Mouse (Mus musculus) midbrain, embryonic 13.5 days (tissue): ENCODE measurements around the gene Ece2. TPM values are rescaled to one million over a fixed set of nuclear protein-coding genes. Genes with fewer than 3 reads are reported as not detected.

Source experiments
- ATAC-seq: fragments of 200-750 bp; cut with Nextera tagmentation; 2 replicates; pipeline ENCODE4 v1.8.0; 2017; ENCODE audit warnings: mild to moderate bottlenecking, moderate TSS enrichment, moderate library complexity
- H3K27ac ChIP-seq: fragments of 300-500 bp; sonication (generic); 2 replicates; pipeline ENCODE4 v1.5.1; 2015; ENCODE audit warnings: inconsistent platforms, mild to moderate bottlenecking, moderate library complexity
- H3K27me3 ChIP-seq: fragments of 300-500 bp; sonication (generic); 2 replicates; pipeline ENCODE4 v1.6.1; 2015; ENCODE audit warnings: mild to moderate bottlenecking, inconsistent platforms
- H3K36me3 ChIP-seq: fragments of 300-500 bp; sonication (generic); 2 replicates; pipeline ENCODE4 v1.6.1; 2015; ENCODE audit warnings: mild to moderate bottlenecking, inconsistent platforms
- H3K4me1 ChIP-seq: fragments of 300-500 bp; sonication (generic); replicated peaks from 2 replicates; pipeline ENCODE4 v1.6.1; 2015; ENCODE audit warnings: inconsistent platforms
- H3K4me2 ChIP-seq: fragments of 300-500 bp; sonication (generic); replicated peaks from 2 replicates; pipeline ENCODE4 v1.6.1; 2015; ENCODE audit warnings: moderate library complexity, mild to moderate bottlenecking, inconsistent platforms
- H3K4me3 ChIP-seq: fragments of 300-500 bp; sonication (generic); replicated peaks from 2 replicates; pipeline ENCODE4 v1.5.1; 2015; ENCODE audit warnings: mild to moderate bottlenecking, inconsistent platforms
- H3K9ac ChIP-seq: fragments of 300-500 bp; sonication (generic); replicated peaks from 2 replicates; pipeline ENCODE4 v1.6.1; 2015; ENCODE audit warnings: mild to moderate bottlenecking, inconsistent platforms
- H3K9me3 ChIP-seq: fragments of 300-500 bp; sonication (generic); 2 replicates; pipeline ENCODE4 v1.6.1; 2016; ENCODE audit warnings: mild to moderate bottlenecking, inconsistent platforms
- WGBS: fragments of 180-500 bp; shearing (Covaris S2); methylation state at CpG from one replicate; pipeline ENCODE4 v1.1.7; 2015; 5-methylcytosine and 5-hydroxymethylcytosine counted together
- polyA plus RNA-seq: library from polyadenylated mRNA; unstranded; fragments of >200 nt; fragmentation: Nextera tagmentation; extraction: Ambion mirVana; gene quantifications from 2 replicates; pipeline ENCODE4 v1.2.1, GENCODE M21; 2015

Gene Ece2
- polyA plus RNA-seq, 1 experiment from 2014 or later = 12.1 TPM

GRCm38 (mm10) chr16:20672965-20673705 is 43.5 kb downstream of the Ece2 start:
- Histone ChIP-seq H3K9ac (peak overlapping the region; percentile 98), H3K4me3 (peak overlapping the region; percentile 98), H3K27me3 (no peaks in the 10 kb centered on the region), H3K4me1 (peaks cover 24% of the 10 kb centered on the region), H3K9me3 (no peaks in the 10 kb centered on the region), H3K36me3 (peaks cover 38% of the 10 kb centered on the region), H3K4me2 (peak overlapping the region; percentile 98), H3K27ac (peak overlapping the region; percentile 91)
- ATAC-seq = peak; percentile 35
- WGBS = 0% methylated on average over 33 of the region's 78 CpGs

GRCm38 (mm10) chr16:20673706-20674303 is 44.2 kb downstream of the Ece2 start:
- peak overlapping the region; percentile 98 for H3K9ac ChIP-seq
- peak overlapping the region; percentile 98 for H3K4me2 ChIP-seq
- peak overlapping the region; percentile 98 for H3K4me3 ChIP-seq
- H3K4me1 ChIP-seq = peaks cover 24% of the 10 kb centered on the region
- no peaks in the 10 kb centered on the region for H3K9me3 ChIP-seq
- peaks cover 45% of the 10 kb centered on the region for H3K36me3 ChIP-seq
- 15% methylated on average over 14 of the region's 14 CpGs for WGBS
- peak overlapping the region; percentile 91; the same call in 1 of the 2 replicates for H3K27ac ChIP-seq
- no peak for ATAC-seq
- H3K27me3 ChIP-seq = no peaks in the 10 kb centered on the region

GRCm38 (mm10) chr16:20675213-20675612 is 45.6 kb downstream of the Ece2 start:
- Histone ChIP-seq H3K4me1 (peaks cover 24% of the 10 kb centered on the region), H3K9ac (0 out of 2 replicates have a peak overlapping the region, but pooled peaks have one; percentile 98), H3K36me3 (peaks cover 58% of the 10 kb centered on the region), H3K4me3 (0 out of 2 replicates have a peak overlapping the region, but pooled peaks have one; percentile 7), H3K27me3 (no peaks in the 10 kb centered on the region), H3K9me3 (no peaks in the 10 kb centered on the region), H3K27ac (no peak overlapping the region), H3K4me2 (0 out of 2 replicates have a peak overlapping the region, but pooled peaks have one; percentile 98)
- no peak for ATAC-seq
- 96% methylated on average over 6 of the region's 6 CpGs for WGBS

GRCm38 (mm10) chr16:20676702-20677101 is 47.1 kb downstream of the Ece2 start:
- Histone ChIP-seq H3K4me1 (peaks cover 24% of the 10 kb centered on the region), H3K9ac (no peak overlapping the region), H3K27me3 (no peaks in the 10 kb centered on the region), H3K9me3 (no peaks in the 10 kb centered on the region), H3K36me3 (peaks cover 73% of the 10 kb centered on the region), H3K27ac (no peak overlapping the region), H3K4me3 (no peak overlapping the region), H3K4me2 (no peak overlapping the region)
- 89% methylated on average over 4 of the region's 4 CpGs for WGBS
- ATAC-seq = no peak

- peaks cover 80% of the 10 kb centered on the region for H3K36me3 ChIP-seq
- no peaks in the 10 kb centered on the region for H3K9me3 ChIP-seq
- no peak for ATAC-seq
- no peak overlapping the region for H3K4me3 ChIP-seq
- no peak overlapping the region for H3K9ac ChIP-seq
- no peak overlapping the region for H3K27ac ChIP-seq
- WGBS = 91% methylated on average over 5 of the region's 5 CpGs
- no peak overlapping the region for H3K4me2 ChIP-seq
- H3K4me1 ChIP-seq = peaks cover 20% of the 10 kb centered on the region
- no peaks in the 10 kb centered on the region for H3K27me3 ChIP-seq
Observed at GRCm38 (mm10) chr16:20677380-20677779, 47.8 kb downstream of the Ece2 start.

GRCm38 (mm10) chr16:20677974-20678675 is 48.5 kb downstream of the Ece2 start:
- Histone ChIP-seq H3K36me3 (peaks cover 88% of the 10 kb centered on the region), H3K27ac (no peak overlapping the region), H3K9ac (no peak overlapping the region), H3K4me1 (peaks cover 20% of the 10 kb centered on the region), H3K27me3 (no peaks in the 10 kb centered on the region), H3K4me2 (no peak overlapping the region), H3K4me3 (no peak overlapping the region), H3K9me3 (no peaks in the 10 kb centered on the region)
- no peak for ATAC-seq
- 86% methylated on average over 10 of the region's 10 CpGs for WGBS

- no peak overlapping the region for H3K4me3 ChIP-seq
- peaks cover 35% of the 10 kb centered on the region for H3K4me1 ChIP-seq
- no peak overlapping the region for H3K27ac ChIP-seq
- WGBS = 93% methylated on average over 3 of the region's 3 CpGs
- no peaks in the 10 kb centered on the region for H3K27me3 ChIP-seq
- H3K9me3 ChIP-seq = no peaks in the 10 kb centered on the region
- H3K36me3 ChIP-seq = peaks cover 66% of the 10 kb centered on the region
- H3K9ac ChIP-seq = no peak overlapping the region
- no peak overlapping the region for H3K4me2 ChIP-seq
- no peak for ATAC-seq
Observed at GRCm38 (mm10) chr16:20690774-20691173, 61.1 kb downstream of the Ece2 start.

GRCm38 (mm10) chr16:20691617-20692016 is 62.0 kb downstream of the Ece2 start:
- H3K27ac ChIP-seq = no peak overlapping the region
- WGBS = 96% methylated on average over 1 of the region's 1 CpGs
- peaks cover 43% of the 10 kb centered on the region for H3K4me1 ChIP-seq
- no peaks in the 10 kb centered on the region for H3K27me3 ChIP-seq
- no peak overlapping the region for H3K4me2 ChIP-seq
- no peak overlapping the region for H3K9ac ChIP-seq
- H3K4me3 ChIP-seq = no peak overlapping the region
- peaks cover 57% of the 10 kb centered on the region for H3K36me3 ChIP-seq
- ATAC-seq = no peak
- no peaks in the 10 kb centered on the region for H3K9me3 ChIP-seq

GRCm38 (mm10) chr16:20692241-20692965 is 62.8 kb downstream of the Ece2 start:
- H3K27me3 ChIP-seq = no peaks in the 10 kb centered on the region
- no peak for ATAC-seq

GRCm38 (mm10) chr16:20693111-20693701 is 63.6 kb downstream of the Ece2 start, which contains the start of gene Fam131a:
Fam131a (plus strand) TSS chr16:20693241.
- H3K9me3 ChIP-seq = no peaks in the 10 kb centered on the region
- peak within 1 kb of the TSS; percentile 96 for H3K27ac ChIP-seq
- H3K4me3 ChIP-seq = peak within 1 kb of the TSS; percentile 68
- H3K27me3 ChIP-seq = no peaks in the 10 kb centered on the region
- peak within 1 kb of the TSS; percentile 76 for H3K4me2 ChIP-seq
- peak; percentile 94 for ATAC-seq
- under 1% methylated on average over 37 of the region's 37 CpGs for WGBS
- peaks cover 46% of the 10 kb centered on the region for H3K4me1 ChIP-seq
- H3K36me3 ChIP-seq = peaks cover 41% of the 10 kb centered on the region
- H3K9ac ChIP-seq = peak within 1 kb of the TSS; percentile 80

More at GRCm38 (mm10) chr16:20692241-20692965, 62.8 kb downstream of the Ece2 start:
- peak overlapping the region; percentile 76 for H3K4me2 ChIP-seq
- H3K36me3 ChIP-seq = peaks cover 49% of the 10 kb centered on the region
- H3K9me3 ChIP-seq = no peaks in the 10 kb centered on the region
- peak overlapping the region; percentile 96 for H3K27ac ChIP-seq
- 39% methylated on average over 16 of the region's 16 CpGs for WGBS
- peak overlapping the region; percentile 51; the same call in 1 of the 2 replicates for H3K9ac ChIP-seq
- H3K4me1 ChIP-seq = peaks cover 46% of the 10 kb centered on the region
- peak overlapping the region; percentile 68 for H3K4me3 ChIP-seq

- peaks cover 49% of the 10 kb centered on the region for H3K4me1 ChIP-seq
- H3K4me3 ChIP-seq = peak overlapping the region; percentile 47; the same call in 1 of the 2 replicates
- H3K9ac ChIP-seq = no peak overlapping the region
- peaks cover 39% of the 10 kb centered on the region for H3K36me3 ChIP-seq
- no peaks in the 10 kb centered on the region for H3K27me3 ChIP-seq
- H3K4me2 ChIP-seq = peak overlapping the region; percentile 71
- 79% methylated on average over 8 of the region's 8 CpGs for WGBS
- H3K9me3 ChIP-seq = no peaks in the 10 kb centered on the region
- H3K27ac ChIP-seq = 0 out of 2 replicates have a peak overlapping the region, but pooled peaks have one; percentile 83
- ATAC-seq = no peak
Observed at GRCm38 (mm10) chr16:20694781-20695180, 65.2 kb downstream of the Ece2 start.
